Mouse (Mus musculus): Measurements from ENCODE around the gene Prom2. TPM values are rescaled to one million over a fixed set of nuclear protein-coding genes. Genes with fewer than 3 reads are reported as not detected.

The Prom2 gene
- polyA plus RNA-seq, 1 experiment = 0.09 TPM

- Histone ChIP-seq H3K4me1 (ENCODE audit: control insufficient read depth, insufficient read depth, low read length) (peaks cover 4% of the 10 kb centered on the region), H3K27ac (ENCODE audit: control insufficient read depth, insufficient read depth, low read depth, low read length) (no peak overlapping the region), H3K36me3 (ENCODE audit: control insufficient read depth, insufficient read depth, low read length) (no peaks in the 10 kb centered on the region), H3K27me3 (ENCODE audit: control insufficient read depth, insufficient read depth, low read length) (no peaks in the 10 kb centered on the region), H3K4me3 (ENCODE audit: control insufficient read depth, low read depth, low read length) (peak overlapping the region; percentile 66)
- TF ChIP-seq CTCF (IDR thresholded peaks at IDR 0.05; ENCODE audit: control insufficient read depth, insufficient read depth, insufficient replicate concordance, low read depth, low read length) (no peak), POLR2A (IDR thresholded peaks at IDR 0.05; ENCODE audit: control insufficient read depth, low read depth, low read length) (no peak)
These were observed 58.7 kb downstream of the Prom2 start for GRCm38 (mm10) chr2:127482533-127482911.

DNA sequence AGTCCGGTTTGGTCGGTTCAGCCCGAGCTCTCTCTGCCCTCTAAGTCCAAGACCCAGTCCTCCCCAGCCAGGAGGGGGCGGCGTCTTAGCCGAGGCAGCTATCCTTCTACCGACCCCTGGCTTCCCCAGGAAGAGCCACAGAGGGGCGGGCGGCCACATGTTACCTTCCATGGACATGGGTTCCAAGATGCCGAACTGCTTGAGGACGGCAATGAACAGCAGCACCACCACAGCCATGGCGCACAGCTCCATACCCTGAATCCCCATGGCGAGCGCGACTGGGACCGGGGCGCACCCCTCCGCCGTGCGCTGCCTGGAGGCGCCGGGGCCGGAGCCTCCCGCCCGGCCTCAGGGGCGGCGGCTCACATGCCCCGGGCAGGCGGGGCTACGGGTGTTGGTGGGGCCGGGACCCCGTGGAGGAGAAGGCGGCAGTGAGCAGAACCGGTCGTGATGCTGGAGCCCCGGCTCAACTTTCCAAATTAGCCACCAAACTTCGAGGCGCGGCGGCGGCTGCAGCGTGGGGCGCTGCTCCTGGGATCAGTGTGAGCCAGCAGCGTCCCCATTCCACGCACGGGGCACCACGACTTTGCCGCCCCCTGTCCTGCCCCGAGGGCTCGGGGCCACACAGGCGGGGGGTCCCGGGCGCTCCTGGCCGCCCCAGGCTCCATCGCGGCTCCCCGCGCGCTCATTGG is 59.3 kb downstream of the Prom2 start:
- Histone ChIP-seq H3K4me3 (ENCODE audit: control insufficient read depth, low read depth, low read length) (peak overlapping the region; percentile 66), H3K4me1 (ENCODE audit: control insufficient read depth, insufficient read depth, low read length) (peaks cover 4% of the 10 kb centered on the region), H3K36me3 (ENCODE audit: control insufficient read depth, insufficient read depth, low read length) (no peaks in the 10 kb centered on the region), H3K27ac (ENCODE audit: control insufficient read depth, insufficient read depth, low read depth, low read length) (no peak overlapping the region), H3K27me3 (ENCODE audit: control insufficient read depth, insufficient read depth, low read length) (no peaks in the 10 kb centered on the region)
- TF ChIP-seq CTCF (IDR thresholded peaks at IDR 0.05; ENCODE audit: control insufficient read depth, insufficient read depth, insufficient replicate concordance, low read depth, low read length) (no peak), POLR2A (IDR thresholded peaks at IDR 0.05; ENCODE audit: control insufficient read depth, low read depth, low read length) (no peak)

- Histone ChIP-seq H3K27me3 (ENCODE audit: control insufficient read depth, insufficient read depth, low read length) (no peaks in the 10 kb centered on the region), H3K4me3 (ENCODE audit: control insufficient read depth, low read depth, low read length) (no peak overlapping the region), H3K27ac (ENCODE audit: control insufficient read depth, insufficient read depth, low read depth, low read length) (no peak overlapping the region; the same call in 1 of the 2 replicates), H3K36me3 (ENCODE audit: control insufficient read depth, insufficient read depth, low read length) (no peaks in the 10 kb centered on the region), H3K4me1 (ENCODE audit: control insufficient read depth, insufficient read depth, low read length) (peaks cover 4% of the 10 kb centered on the region)
- TF ChIP-seq POLR2A (IDR thresholded peaks at IDR 0.05; ENCODE audit: control insufficient read depth, low read depth, low read length) (no peak), CTCF (IDR thresholded peaks at IDR 0.05; ENCODE audit: control insufficient read depth, insufficient read depth, insufficient replicate concordance, low read depth, low read length) (peak; percentile 24; the same call in 1 of the 2 replicates)
These were observed 61.5 kb downstream of the Prom2 start for GRCm38 (mm10) chr2:127479763-127480162.

GRCm38 (mm10) chr2:127479210-127479609 is 62.1 kb downstream of the Prom2 start:
- H3K27me3 ChIP-seq (ENCODE audit: control insufficient read depth, insufficient read depth, low read length) = no peaks in the 10 kb centered on the region

More at GRCm38 (mm10) chr2:127479210-127479609, 62.1 kb downstream of the Prom2 start:
- no peak for TF ChIP-seq POLR2A (IDR thresholded peaks at IDR 0.05; ENCODE audit: control insufficient read depth, low read depth, low read length)
- no peak for TF ChIP-seq CTCF (IDR thresholded peaks at IDR 0.05; ENCODE audit: control insufficient read depth, insufficient read depth, insufficient replicate concordance, low read depth, low read length)
- Histone ChIP-seq H3K36me3 (ENCODE audit: control insufficient read depth, insufficient read depth, low read length) (no peaks in the 10 kb centered on the region), H3K4me3 (ENCODE audit: control insufficient read depth, low read depth, low read length) (no peak overlapping the region), H3K4me1 (ENCODE audit: control insufficient read depth, insufficient read depth, low read length) (peaks cover 4% of the 10 kb centered on the region), H3K27ac (ENCODE audit: control insufficient read depth, insufficient read depth, low read depth, low read length) (no peak overlapping the region; the same call in 1 of the 2 replicates)

Other genes with a start within 250 kb of the Prom2 start
- 6.7 and 9.6 TPM in 2 replicates for gene Dusp2, start 205.3 kb downstream of the Prom2 start, polyA plus RNA-seq (2012; rRNA removed)
- gene Astl, start 202.8 kb downstream of the Prom2 start, polyA plus RNA-seq (2012; rRNA removed) = not detected in 2 replicates
- gene Adra2b, start 178.3 kb downstream of the Prom2 start, polyA plus RNA-seq (2012; rRNA removed) = 0.16 and 0.17 TPM in 2 replicates
- gene Gpat2, start 116.3 kb downstream of the Prom2 start, polyA plus RNA-seq (2012; rRNA removed) = 53.2 and 63.0 TPM in 2 replicates
- 26.7 and 27.1 TPM in 2 replicates for gene Fahd2a, start 96.9 kb downstream of the Prom2 start, polyA plus RNA-seq (2012; rRNA removed)
- 2.7 and 4.5 TPM in 2 replicates for gene Kcnip3, start 19.4 kb downstream of the Prom2 start, polyA plus RNA-seq (2012; rRNA removed)
- gene Zfp661, start 45.6 kb upstream of the Prom2 start, polyA plus RNA-seq (2012; rRNA removed) = 5.6 and 6.0 TPM in 2 replicates
- gene Mrps5, start 45.8 kb upstream of the Prom2 start, polyA plus RNA-seq (2012; rRNA removed) = 32.6 and 33.8 TPM in 2 replicates
- gene Mal, start 115.2 kb upstream of the Prom2 start, polyA plus RNA-seq (2012; rRNA removed) = 1.2 and 1.3 TPM in 2 replicates
- gene Mall, start 188.5 kb upstream of the Prom2 start, polyA plus RNA-seq (2012; rRNA removed) = 3.5 and 4.4 TPM in 2 replicates
- gene Nphp1, start 247.4 kb upstream of the Prom2 start, polyA plus RNA-seq (2012; rRNA removed) = 535 and 575 TPM in 2 replicates

Data from testis, adult 2 months (tissue).